Mouse (Mus musculus) adrenal gland, postnatal 14 days (tissue): ENCODE data around the gene Deaf1. TPM values are rescaled to one million over a fixed set of nuclear protein-coding genes. Genes with fewer than 3 reads are reported as not detected.
A peak's percentile ranks its signal among the peaks of the same experiment; 100 is the strongest.

Source experiments
- DNase-seq: peaks from one replicate; pipeline ENCODE4 v3.0.0; 2021; ENCODE audit warnings: mixed read lengths
- long read RNA-seq, 2 experiments: library from polyadenylated mRNA; stranded (forward); transcript quantifications; one replicate each; pipeline ENCODE4 v2.0.0; 2021
- total RNA-seq: library from RNA; stranded (reverse); gene quantifications from 2 replicates; pipeline ENCODE4 v1.2.3, GENCODE M21; 2021

Deaf1 gene
- total RNA-seq, result 32.5 and 41.2 TPM in 2 replicates
- long read RNA-seq, experiment 1, transcript Deaf1-201 (12 exons, 2,135 nt), result major isoform, 44 of 78 reads
- long read RNA-seq, experiment 1, partial matches to known transcripts, result 6 of 78 reads
- long read RNA-seq, experiment 1, other reads (novel, unspliced or antisense), result 28 of 78 reads
- long read RNA-seq, experiment 2, transcript Deaf1-201 (12 exons, 2,135 nt), result major isoform, 26 of 51 reads
- long read RNA-seq, experiment 2, partial matches to known transcripts, result 5 of 51 reads
- long read RNA-seq, experiment 2, other reads (novel, unspliced or antisense), result 20 of 51 reads

- peak; percentile 99 for DNase-seq
Measured at GRCm38 (mm10) chr7:141327469-141328372, at the start of gene Deaf1, which contains the start of gene Tmem80. TSS of gene Deaf1 (minus strand) at chr7:141327690. TSS of gene Tmem80 (plus strand) at chr7:141327739.

GRCm38 (mm10) chr7:141374399-141374798 is 46.9 kb upstream of the Deaf1 start:
- DNase-seq, result no peak

GRCm38 (mm10) chr7:141373611-141374010 is 46.1 kb upstream of the Deaf1 start:
- peak; percentile 69 for DNase-seq

- DNase-seq, result peak; percentile 65
Measured at GRCm38 (mm10) chr7:141371942-141372595, 44.6 kb upstream of the Deaf1 start.

GRCm38 (mm10) chr7:141369918-141370317 is 42.4 kb upstream of the Deaf1 start:
- DNase-seq, result no peak

GRCm38 (mm10) chr7:141367358-141367757 is 39.9 kb upstream of the Deaf1 start:
- no peak for DNase-seq

- no peak for DNase-seq
Measured at GRCm38 (mm10) chr7:141365049-141365445, 37.6 kb upstream of the Deaf1 start.

GRCm38 (mm10) chr7:141364349-141365048 is 37.0 kb upstream of the Deaf1 start:
- DNase-seq, result no peak

- DNase-seq, result no peak
Measured at GRCm38 (mm10) chr7:141363752-141364125, 36.2 kb upstream of the Deaf1 start.

- peak; percentile 82 for DNase-seq
Measured at GRCm38 (mm10) chr7:141363106-141363751, 35.7 kb upstream of the Deaf1 start.

- DNase-seq, result no peak
Measured at GRCm38 (mm10) chr7:141361510-141361909, 34.0 kb upstream of the Deaf1 start.

GRCm38 (mm10) chr7:141356971-141357370 is 29.5 kb upstream of the Deaf1 start:
- DNase-seq, result no peak

- DNase-seq, result peak; percentile 61
Measured at GRCm38 (mm10) chr7:141355626-141356326, 28.3 kb upstream of the Deaf1 start.

GRCm38 (mm10) chr7:141355051-141355450 is 27.6 kb upstream of the Deaf1 start:
- no peak for DNase-seq

- DNase-seq, result no peak
Measured at GRCm38 (mm10) chr7:141351061-141351460, 23.6 kb upstream of the Deaf1 start.

- DNase-seq, result no peak
Measured at GRCm38 (mm10) chr7:141344787-141345186, 17.3 kb upstream of the Deaf1 start.

GRCm38 (mm10) chr7:141343696-141344095 is 16.2 kb upstream of the Deaf1 start:
- DNase-seq, result no peak

- DNase-seq, result no peak
Measured at GRCm38 (mm10) chr7:141343230-141343629, 15.7 kb upstream of the Deaf1 start.

GRCm38 (mm10) chr7:141341689-141342226 is 14.3 kb upstream of the Deaf1 start:
- no peak for DNase-seq

- DNase-seq, result no peak
Measured at GRCm38 (mm10) chr7:141340476-141340875, 13.0 kb upstream of the Deaf1 start.

GRCm38 (mm10) chr7:141340023-141340422 is 12.5 kb upstream of the Deaf1 start:
- no peak for DNase-seq
